Mouse (Mus musculus) gonadal fat pad, adult 2 months (tissue): Measurements from ENCODE around the gene Znrf3. TPM values are rescaled to one million over a fixed set of nuclear protein-coding genes. Genes with fewer than 3 reads are reported as not detected.
"Not testable (repeated sequence)": the region's sequence is repeated elsewhere in the genome, so short reads cannot be mapped to it uniquely, and the experiment has no call there.

ENCODE experiments used
- DNase-seq: peaks from one replicate; pipeline ENCODE4 v3.0.0-alpha.2; 2012; ENCODE audit warnings: low read depth
- polyA plus RNA-seq: library from polyadenylated mRNA; depleted of rRNA; stranded (reverse); fragments of >200 nt; gene quantifications from 2 replicates; pipeline ENCODE4 v1.2.3, GENCODE M21; 2012; rRNA removed

Gene Znrf3
- polyA plus RNA-seq, result 7.2 and 10.2 TPM in 2 replicates

DNA sequence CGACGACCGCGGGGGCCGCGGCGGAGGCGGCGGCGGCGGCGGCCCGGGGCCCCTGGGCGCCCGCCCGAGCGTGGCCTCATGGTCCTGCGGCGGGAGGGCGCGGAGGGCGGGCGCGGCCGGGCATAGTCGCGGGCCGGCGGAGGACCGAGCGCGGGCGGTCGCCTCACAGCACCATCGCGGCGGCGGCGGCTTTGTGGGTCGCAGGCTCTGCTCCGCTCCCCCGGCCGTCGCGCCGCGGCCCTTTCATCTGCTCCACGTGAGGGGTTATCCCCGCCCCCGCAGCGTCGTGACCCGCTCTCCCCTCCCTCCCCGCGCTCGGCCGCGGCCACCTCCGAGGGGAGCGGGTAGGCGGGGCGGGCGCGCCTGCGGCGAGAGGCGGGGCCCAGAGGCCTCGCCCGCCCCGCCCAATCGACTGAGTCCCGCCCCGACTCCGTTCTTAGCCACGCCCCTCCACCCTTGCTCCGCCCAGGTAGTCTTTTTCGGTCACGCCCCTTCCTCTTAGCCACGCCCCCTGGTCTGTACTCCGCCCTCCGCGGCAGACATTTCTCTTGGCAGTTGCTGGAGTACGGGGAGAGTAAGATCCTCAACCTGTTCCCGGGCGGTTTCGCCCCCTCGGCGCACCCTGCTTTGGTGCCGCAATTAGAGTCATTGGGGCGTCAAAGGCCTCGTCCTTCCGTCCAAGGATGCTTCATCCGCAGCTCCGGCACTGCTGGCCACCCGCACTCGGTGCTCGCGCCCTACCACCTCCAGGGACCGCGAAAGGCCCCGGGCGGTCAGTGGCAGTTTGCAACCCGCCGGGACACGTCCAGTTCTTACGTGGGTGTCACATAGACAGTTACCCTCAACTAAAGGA lies at the start of gene Znrf3:
Gene Znrf3 (minus strand): TSS at position 249 of the 853 bp plus-strand sequence.
- no peak for DNase-seq

DNA sequence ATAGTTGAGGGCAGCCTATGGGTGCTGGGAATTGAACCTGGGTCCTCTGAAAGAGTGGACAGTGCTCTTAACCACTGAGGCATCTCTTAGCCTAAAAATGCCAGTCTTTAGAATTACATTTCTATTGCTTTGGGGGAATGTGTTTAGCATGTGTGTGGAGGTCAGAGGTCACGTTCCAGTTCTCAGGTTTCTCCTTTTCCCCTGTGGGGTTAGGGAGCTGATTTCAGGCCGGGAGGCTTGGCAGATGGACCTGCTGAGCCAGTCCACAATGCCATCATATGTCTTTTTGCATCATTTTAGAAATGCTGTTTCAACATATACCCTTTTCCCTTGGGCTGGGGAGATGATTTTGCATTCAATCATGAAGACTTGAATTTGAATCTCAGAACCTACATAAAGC lies 49.2 kb upstream of the Znrf3 start:
- no peak for DNase-seq

DNA sequence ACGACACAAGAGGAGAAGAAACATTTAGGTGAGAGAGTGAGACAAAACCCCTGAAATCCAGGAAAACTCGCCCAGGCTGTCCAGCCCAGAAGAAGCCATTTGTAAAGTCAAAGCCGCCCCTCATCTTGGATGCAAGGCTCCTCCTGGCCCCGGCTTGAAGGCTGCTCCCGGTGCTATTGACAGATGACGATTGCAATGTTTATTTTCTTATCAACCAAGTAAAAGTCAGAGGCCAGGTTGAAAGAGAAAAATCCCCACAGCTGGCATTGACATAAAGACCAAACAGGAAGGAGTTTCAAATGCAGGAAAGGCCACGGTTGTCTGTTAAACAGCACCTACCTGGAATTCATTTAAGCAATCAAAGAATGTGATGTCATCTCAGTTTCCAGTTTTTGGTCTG lies 47.3 kb upstream of the Znrf3 start:
- no peak for DNase-seq

GRCm38 (mm10) chr11:5490989-5491656 lies 46.5 kb upstream of the Znrf3 start:
- no peak for DNase-seq

- DNase-seq, result not testable (repeated sequence)
Observed at GRCm38 (mm10) chr11:5489433-5489832, 44.8 kb upstream of the Znrf3 start.

GRCm38 (mm10) chr11:5485193-5486011 lies 40.8 kb upstream of the Znrf3 start:
- no peak for DNase-seq

- DNase-seq, result no peak
Observed at GRCm38 (mm10) chr11:5482581-5482980, 37.9 kb upstream of the Znrf3 start.

- no peak for DNase-seq
Observed at GRCm38 (mm10) chr11:5478831-5479230, 34.2 kb upstream of the Znrf3 start.

DNA sequence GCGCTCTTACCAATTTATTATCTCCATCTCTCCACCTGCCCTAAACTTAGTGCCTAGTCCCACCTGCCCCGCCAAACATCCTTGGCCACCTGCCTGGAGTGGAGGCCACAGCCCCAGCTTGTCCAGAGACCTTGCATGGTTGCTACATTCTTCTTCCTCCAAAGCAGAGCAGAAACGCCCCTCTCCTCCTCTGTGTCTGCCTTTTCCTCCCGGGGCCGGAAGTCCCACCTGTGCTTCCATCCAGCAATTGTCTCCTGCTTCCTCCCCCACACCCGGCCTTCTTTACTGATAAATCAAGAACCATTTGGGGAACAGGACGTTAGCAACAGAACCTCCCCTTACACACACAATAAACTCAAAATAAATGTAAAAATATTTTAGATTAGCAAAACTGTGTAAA lies 33.5 kb upstream of the Znrf3 start:
- DNase-seq, result no peak

DNA sequence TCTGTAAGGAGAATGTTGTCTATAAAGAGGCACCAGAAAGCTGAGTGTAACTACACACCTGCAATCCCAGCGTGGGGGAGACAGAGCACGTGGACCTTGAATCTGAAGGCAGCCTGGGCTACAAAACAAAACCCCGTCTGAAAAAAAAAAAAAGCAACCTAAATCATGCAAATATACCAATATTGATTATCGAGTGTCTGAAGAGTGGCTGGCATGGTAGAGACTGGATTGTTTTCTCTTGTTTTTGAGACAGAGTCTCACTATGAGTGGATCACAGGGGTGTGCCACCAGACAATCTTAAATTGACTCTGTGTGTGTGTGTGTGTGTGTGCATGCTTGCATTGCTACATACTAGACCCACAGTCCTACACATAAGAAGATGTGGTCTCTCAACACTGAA lies 32.2 kb upstream of the Znrf3 start:
- no peak for DNase-seq

- not testable (repeated sequence) for DNase-seq
Observed at GRCm38 (mm10) chr11:5475556-5476118, 31.0 kb upstream of the Znrf3 start.

GRCm38 (mm10) chr11:5474130-5474529 lies 29.5 kb upstream of the Znrf3 start:
- no peak for DNase-seq

GRCm38 (mm10) chr11:5470055-5470454 lies 25.4 kb upstream of the Znrf3 start:
- DNase-seq, result no peak

GRCm38 (mm10) chr11:5469084-5469483 lies 24.4 kb upstream of the Znrf3 start:
- DNase-seq, result no peak

GRCm38 (mm10) chr11:5468471-5468870 lies 23.8 kb upstream of the Znrf3 start:
- no peak for DNase-seq

GRCm38 (mm10) chr11:5451923-5452322 lies 7.3 kb upstream of the Znrf3 start:
- DNase-seq, result no peak

- DNase-seq, result no peak
Observed at GRCm38 (mm10) chr11:5451341-5451740, 6.7 kb upstream of the Znrf3 start.

GRCm38 (mm10) chr11:5450701-5451100 lies 6.1 kb upstream of the Znrf3 start:
- DNase-seq, result no peak

GRCm38 (mm10) chr11:5445452-5445953 lies 856 bp upstream of the Znrf3 start:
- no peak for DNase-seq

DNA sequence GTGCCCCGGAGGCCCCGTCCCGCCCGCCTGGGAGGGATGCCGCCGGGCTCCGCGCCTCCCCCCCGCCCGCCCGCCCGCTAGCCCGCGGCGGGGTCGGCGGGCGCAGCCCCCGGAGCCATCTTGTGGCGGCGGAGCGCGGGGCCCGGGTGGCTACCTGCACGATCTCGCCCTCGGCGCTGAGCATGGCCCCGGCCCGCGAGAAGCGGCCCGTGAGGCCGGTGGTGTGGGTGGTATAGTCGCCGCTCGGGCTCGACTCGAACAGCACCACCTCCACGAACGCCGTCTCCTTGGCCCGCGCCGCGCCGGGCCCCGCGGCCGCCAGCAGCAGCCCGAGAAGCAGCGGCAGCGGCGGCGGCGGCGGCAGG lies 431 bp downstream of the Znrf3 start:
- no peak for DNase-seq

GRCm38 (mm10) chr11:5443511-5444233 lies 975 bp downstream of the Znrf3 start:
- no peak for DNase-seq
